Mouse (Mus musculus) adrenal gland, postnatal 0 days (tissue): ENCODE results near the gene Zkscan14. TPM values are rescaled to one million over a fixed set of nuclear protein-coding genes. Genes with fewer than 3 reads are reported as not detected.

Experiments
- polyA plus RNA-seq: library from polyadenylated mRNA; unstranded; fragments of >200 nt; fragmentation: Nextera tagmentation; extraction: Ambion mirVana; gene quantifications from 2 replicates; pipeline ENCODE4 v1.2.1, GENCODE M21; 2015

Gene Zkscan14
- polyA plus RNA-seq: 12.5 and 13.6 TPM in 2 replicates

DNA sequence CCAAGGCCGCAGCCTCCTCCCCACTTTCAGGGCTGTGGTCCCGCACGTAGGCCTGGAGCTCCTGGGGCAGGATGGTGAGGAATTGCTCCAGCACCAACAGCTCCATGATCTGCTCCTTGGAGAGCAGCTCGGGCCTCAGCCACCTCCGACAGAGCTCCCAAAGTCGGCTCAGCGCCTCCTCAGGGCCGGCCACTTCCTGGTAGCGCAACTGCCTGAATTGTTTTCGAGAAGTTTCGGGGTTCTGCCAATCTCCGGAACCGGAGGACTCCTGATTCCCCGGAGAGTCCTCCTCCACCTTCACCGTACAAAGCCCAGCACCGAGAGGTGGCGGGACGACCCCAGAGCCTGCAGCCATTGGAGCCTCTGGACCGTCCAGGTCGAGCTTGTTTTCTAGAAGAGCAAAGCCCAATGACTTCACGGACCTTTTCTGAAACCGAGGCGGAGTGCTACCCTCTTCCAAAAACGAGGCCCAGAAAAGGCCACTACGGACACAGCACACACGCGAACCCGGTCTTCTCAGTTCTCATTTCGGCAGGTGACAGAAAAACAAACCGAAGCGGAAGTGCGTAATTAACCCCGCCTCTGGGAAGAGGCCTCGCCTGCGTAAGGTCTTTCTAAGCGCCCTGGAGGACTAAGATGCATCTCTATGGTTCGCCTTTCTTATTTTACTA lies at the start of gene Zkscan14:
Gene Zkscan14, minus strand, starts transcription at position 548 of the 671 bp plus-strand sequence.

DNA sequence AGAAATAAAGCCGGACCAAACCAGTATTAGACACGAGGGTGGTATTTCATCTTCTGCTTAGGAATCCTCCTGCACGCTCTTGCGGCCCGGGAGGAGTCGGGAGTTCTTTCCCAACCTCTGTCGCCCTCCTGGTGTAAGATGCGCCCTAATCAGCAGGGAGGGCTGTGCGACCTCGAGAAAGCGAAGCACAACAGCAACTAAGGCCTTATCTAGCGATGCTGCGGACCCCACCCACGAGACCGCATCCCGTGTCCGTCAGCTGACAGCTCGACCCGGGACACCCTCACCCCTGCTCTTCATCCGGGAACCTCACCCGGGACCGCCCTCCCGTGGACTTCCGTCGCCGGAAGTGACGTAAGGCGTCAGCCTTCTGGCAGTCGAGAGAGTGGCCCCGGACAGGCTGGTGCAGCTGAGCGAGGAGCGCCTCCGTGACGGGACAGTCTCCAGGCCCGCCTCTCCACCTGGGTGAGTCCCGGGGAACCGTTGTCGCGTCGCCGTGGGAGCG lies 29.8 kb upstream of the Zkscan14 start, which contains the start of gene Zfp655:
Gene Zfp655, plus strand, starts transcription at position 349 of the 505 bp plus-strand sequence.

DNA sequence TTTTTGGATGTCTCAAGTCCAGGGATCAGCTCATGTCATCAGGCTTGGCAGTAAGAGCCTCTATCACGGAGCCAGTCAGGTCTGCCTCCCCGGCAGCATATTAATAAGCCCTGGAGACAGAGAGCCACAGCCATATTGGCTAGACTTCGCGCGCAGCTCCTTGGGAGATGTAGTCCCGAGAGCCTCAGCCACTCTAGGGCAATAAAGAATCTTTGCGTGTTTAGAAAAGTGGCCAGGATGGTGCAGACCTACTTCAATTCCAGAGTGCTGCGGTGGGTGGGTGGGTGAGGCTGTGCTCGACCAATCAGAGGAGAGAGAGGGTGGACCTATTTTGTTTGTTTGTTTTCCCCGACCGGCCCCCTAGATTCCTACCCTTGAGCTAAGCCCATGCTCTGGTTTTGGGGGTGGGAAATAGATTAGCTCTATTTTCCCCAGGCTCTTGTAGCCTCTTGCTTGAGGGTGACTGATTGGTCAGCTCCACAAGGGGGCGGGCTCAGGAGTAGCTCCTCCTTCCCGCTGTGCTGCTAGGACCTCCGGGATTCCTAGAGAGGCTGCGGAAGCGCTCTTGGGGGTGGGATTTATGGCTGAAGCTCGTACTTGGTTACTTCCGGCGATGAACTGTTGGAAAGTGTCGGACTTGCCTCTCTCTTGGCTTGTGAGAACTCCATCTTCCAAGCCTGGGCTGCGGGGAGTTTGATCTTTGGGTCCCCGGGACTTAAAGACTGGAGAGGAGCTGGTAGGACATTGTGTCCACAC lies 2.4 kb upstream of the Zkscan14 start, which contains the start of gene Zkscan5:
Gene Zkscan5, plus strand, starts transcription at position 627 of the 756 bp plus-strand sequence.

DNA sequence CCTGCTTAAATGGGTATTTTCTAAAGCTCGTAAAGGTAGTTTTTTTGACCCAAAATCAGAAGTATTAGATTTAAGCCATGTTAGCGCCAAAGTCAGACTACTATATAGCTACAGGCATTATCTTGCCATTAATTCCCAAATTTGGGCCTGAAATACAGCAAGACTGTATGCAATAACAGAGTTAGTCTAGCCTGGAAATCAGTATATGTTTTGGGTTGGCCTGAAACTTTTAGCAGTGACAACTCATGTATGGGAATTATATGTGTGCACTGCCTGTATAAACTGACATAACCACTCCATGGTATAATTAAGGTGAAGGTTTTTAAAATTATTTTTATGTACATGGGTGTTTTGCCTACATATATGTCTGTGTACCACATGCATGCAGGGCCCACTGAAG lies 9.7 kb downstream of the Zkscan14 start, which contains the start of gene Atp5j2:
Gene Atp5j2, minus strand, starts transcription at position 101 of the 400 bp plus-strand sequence.

DNA sequence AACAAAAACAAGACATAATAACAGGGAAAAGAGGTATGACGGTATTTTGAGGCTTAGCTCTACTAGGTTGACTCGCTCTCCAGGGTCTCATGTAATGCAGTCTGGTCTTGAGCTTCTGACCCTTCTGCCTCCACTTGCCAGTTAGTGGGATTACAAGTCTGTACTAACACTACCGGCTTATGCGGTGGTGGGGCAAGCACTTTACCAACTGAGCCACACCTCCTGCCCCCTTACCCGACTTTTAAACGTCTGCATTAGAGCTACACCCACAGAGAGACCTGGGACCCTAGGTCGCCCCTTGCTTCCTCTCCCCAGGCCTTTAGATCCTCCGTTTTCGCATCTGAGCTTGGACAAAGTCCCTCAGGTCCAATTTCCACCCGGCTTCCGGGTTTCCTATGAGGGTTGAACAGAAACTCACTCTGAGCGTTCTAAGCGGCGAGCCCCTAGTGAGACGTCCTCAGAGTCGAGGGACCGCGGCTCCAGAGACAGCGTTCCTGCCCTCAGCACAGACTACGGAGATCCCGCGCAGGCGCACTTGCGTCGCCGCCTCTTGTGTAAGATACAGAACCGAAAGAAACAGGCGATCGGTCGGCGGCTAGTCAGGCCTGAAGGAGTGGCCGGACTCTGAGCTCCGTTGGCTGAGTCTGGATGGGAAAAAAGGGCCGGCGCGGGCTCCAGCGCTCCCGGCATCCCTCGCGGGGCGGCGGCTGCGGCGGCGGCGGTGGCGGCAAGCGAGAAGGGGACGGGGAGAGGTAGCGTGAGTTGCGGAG lies 34.9 kb downstream of the Zkscan14 start, which contains the start of the genes Ptcd1 and Cpsf4:
Gene Ptcd1, minus strand, starts transcription at position 573 of the 770 bp plus-strand sequence.
Gene Cpsf4, plus strand, starts transcription at position 678 of the 770 bp plus-strand sequence.

Other genes starting within 250 kb of the Zkscan14 start
- gene Smurf1, start 236.0 kb downstream of the Zkscan14 start, polyA plus RNA-seq: 9.3 and 9.7 TPM in 2 replicates
- not detected in 2 replicates for gene Gm4871, start 169.1 kb downstream of the Zkscan14 start, polyA plus RNA-seq
- not detected in 2 replicates for gene 1700018F24Rik, start 158.9 kb downstream of the Zkscan14 start, polyA plus RNA-seq
- gene Arpc1a, start 118.0 kb downstream of the Zkscan14 start, polyA plus RNA-seq: 103 and 127 TPM in 2 replicates
- gene Kpna7, start 117.8 kb downstream of the Zkscan14 start, polyA plus RNA-seq: 0.06 TPM in 1 of 2 replicates, not detected in the other
- 311 and 374 TPM in 2 replicates for gene Arpc1b, start 87.7 kb downstream of the Zkscan14 start, polyA plus RNA-seq
- gene Pdap1, start 61.6 kb downstream of the Zkscan14 start, polyA plus RNA-seq: 58.7 and 70.8 TPM in 2 replicates
- 227 and 301 TPM in 2 replicates for gene Bud31, start 61.5 kb downstream of the Zkscan14 start, polyA plus RNA-seq
- 14.4 and 25.9 TPM in 2 replicates for gene Ptcd1, start 34.8 kb downstream of the Zkscan14 start, polyA plus RNA-seq
- gene Cpsf4, start 34.7 kb downstream of the Zkscan14 start, polyA plus RNA-seq: 19.0 and 22.3 TPM in 2 replicates
- gene Atp5j2, start 9.8 kb downstream of the Zkscan14 start, polyA plus RNA-seq: 935 and 1,769 TPM in 2 replicates
- 7.9 and 8.7 TPM in 2 replicates for gene Zkscan5, start 2.7 kb upstream of the Zkscan14 start, polyA plus RNA-seq
- gene Zfp655, start 29.8 kb upstream of the Zkscan14 start, polyA plus RNA-seq: 35.8 and 45.4 TPM in 2 replicates
- 0.35 and 0.50 TPM in 2 replicates for gene Zscan25, start 78.6 kb upstream of the Zkscan14 start, polyA plus RNA-seq
- not detected in 2 replicates for gene Cyp3a57, start 143.4 kb upstream of the Zkscan14 start, polyA plus RNA-seq